Mouse (Mus musculus): ENCODE measurements at regions not wholly inside any gene's neighbourhood (a gene's known extent, or its start where the extent isn't known, plus 50 kb on each side); places are given as distances from the start of the nearest gene placed in this dataset.

DNA sequence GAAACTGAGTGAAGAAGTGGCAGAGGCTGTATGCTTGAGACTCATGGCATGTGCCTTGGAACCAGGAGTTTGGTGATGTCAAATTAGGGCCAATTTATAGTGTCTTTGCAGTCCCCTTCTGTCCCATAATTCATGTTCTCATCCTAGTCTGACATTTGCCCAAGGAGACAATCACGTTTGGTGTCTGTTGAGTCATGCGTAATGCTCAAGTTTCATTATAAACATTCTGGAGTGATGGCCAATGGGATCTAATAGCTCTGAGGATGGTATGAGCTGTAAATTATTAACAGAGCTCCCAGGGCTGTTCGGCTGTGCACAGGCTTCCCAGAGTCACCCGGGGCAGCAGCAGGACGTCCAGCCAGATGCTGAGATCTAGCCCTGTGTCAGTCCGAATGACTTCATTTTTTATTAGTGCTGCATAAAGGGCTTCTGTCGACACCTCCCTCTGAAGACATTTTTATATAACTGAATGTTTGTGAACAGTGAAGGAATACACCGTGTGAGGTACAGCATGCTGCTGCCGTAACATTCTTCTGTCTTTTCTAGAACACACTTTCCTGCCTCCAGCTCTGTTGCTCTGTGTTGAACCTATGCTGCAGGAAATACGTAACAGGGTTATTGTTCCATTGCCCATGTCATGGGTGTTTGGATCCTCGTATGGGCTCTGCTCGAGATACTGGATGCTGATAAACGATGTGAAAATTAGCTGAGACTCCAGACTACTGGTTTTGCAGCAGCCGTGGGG lies 268.2 kb downstream of the Fam173b start:
- 78% methylated on average over 14 of the region's 14 CpGs for WGBS
- no peak overlapping the region for H3K9ac ChIP-seq
- H3K9me3 ChIP-seq = no peaks in the 10 kb centered on the region
- no peaks in the 10 kb centered on the region for H3K4me1 ChIP-seq
- H3K36me3 ChIP-seq (replicated peaks) = no peaks in the 10 kb centered on the region
- no peaks in the 10 kb centered on the region for H3K27me3 ChIP-seq
- H3K4me2 ChIP-seq = no peak overlapping the region
- no peak overlapping the region for H3K27ac ChIP-seq
- ATAC-seq (ENCODE audit: low FRiP score) = no peak
- H3K4me3 ChIP-seq (replicated peaks) = no peak overlapping the region

DNA sequence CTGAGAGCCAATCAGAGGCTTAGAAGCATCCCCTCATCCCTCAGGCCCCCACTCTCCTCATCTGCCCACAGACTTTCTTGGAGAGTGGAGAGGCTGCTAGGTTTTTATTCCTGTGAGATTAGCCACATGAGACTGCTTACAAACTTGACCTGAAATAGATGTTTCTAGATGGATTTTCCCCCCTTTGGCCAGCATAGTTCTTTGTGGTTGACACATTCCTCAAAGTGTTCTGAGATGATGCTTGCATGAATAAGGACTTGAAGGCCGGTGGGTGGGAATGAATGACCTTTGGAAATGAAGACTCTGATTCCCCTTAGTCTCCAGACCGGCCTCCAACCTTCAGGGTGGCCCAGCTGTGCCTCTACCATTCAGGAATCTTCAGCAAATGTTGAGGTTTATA lies 273.8 kb downstream of the Fam173b start:
- Histone ChIP-seq H3K27ac (no peak overlapping the region), H3K9ac (no peak overlapping the region), H3K4me3 (replicated peaks) (no peak overlapping the region), H3K4me2 (no peak overlapping the region), H3K4me1 (no peaks in the 10 kb centered on the region), H3K36me3 (replicated peaks) (no peaks in the 10 kb centered on the region), H3K9me3 (no peaks in the 10 kb centered on the region), H3K27me3 (no peaks in the 10 kb centered on the region)
- 90% methylated on average over 2 of the region's 2 CpGs for WGBS
- no peak for ATAC-seq (ENCODE audit: low FRiP score)

- Histone ChIP-seq H3K9me3 (no peaks in the 10 kb centered on the region), H3K4me2 (no peak overlapping the region), H3K27ac (no peak overlapping the region), H3K27me3 (no peaks in the 10 kb centered on the region), H3K4me1 (no peaks in the 10 kb centered on the region), H3K36me3 (replicated peaks) (no peaks in the 10 kb centered on the region), H3K9ac (no peak overlapping the region), H3K4me3 (replicated peaks) (no peak overlapping the region)
- WGBS = 95% methylated on average over 9 of the region's 9 CpGs
- no peak for ATAC-seq (ENCODE audit: low FRiP score)
Observed at GRCm38 (mm10) chr15:31880479-31880878, 278.8 kb downstream of the Fam173b start.

GRCm38 (mm10) chr15:31882331-31882730 lies 280.7 kb downstream of the Fam173b start:
- H3K27ac ChIP-seq = no peak overlapping the region
- no peaks in the 10 kb centered on the region for H3K27me3 ChIP-seq
- no peak overlapping the region for H3K4me3 ChIP-seq (replicated peaks)
- WGBS = 75% methylated on average over 5 of the region's 5 CpGs
- no peak overlapping the region for H3K9ac ChIP-seq
- H3K36me3 ChIP-seq (replicated peaks) = no peaks in the 10 kb centered on the region
- no peaks in the 10 kb centered on the region for H3K9me3 ChIP-seq
- no peak overlapping the region for H3K4me2 ChIP-seq
- no peaks in the 10 kb centered on the region for H3K4me1 ChIP-seq
- ATAC-seq (ENCODE audit: low FRiP score) = no peak

- Histone ChIP-seq H3K4me3 (replicated peaks) (no peak overlapping the region), H3K9ac (no peak overlapping the region), H3K4me1 (no peaks in the 10 kb centered on the region), H3K27me3 (no peaks in the 10 kb centered on the region), H3K36me3 (replicated peaks) (no peaks in the 10 kb centered on the region), H3K27ac (no peak overlapping the region), H3K9me3 (no peaks in the 10 kb centered on the region), H3K4me2 (no peak overlapping the region)
- no peak for ATAC-seq (ENCODE audit: low FRiP score)
- 85% methylated on average over 9 of the region's 9 CpGs for WGBS
Observed at GRCm38 (mm10) chr15:31883516-31883915, 281.9 kb downstream of the Fam173b start.

DNA sequence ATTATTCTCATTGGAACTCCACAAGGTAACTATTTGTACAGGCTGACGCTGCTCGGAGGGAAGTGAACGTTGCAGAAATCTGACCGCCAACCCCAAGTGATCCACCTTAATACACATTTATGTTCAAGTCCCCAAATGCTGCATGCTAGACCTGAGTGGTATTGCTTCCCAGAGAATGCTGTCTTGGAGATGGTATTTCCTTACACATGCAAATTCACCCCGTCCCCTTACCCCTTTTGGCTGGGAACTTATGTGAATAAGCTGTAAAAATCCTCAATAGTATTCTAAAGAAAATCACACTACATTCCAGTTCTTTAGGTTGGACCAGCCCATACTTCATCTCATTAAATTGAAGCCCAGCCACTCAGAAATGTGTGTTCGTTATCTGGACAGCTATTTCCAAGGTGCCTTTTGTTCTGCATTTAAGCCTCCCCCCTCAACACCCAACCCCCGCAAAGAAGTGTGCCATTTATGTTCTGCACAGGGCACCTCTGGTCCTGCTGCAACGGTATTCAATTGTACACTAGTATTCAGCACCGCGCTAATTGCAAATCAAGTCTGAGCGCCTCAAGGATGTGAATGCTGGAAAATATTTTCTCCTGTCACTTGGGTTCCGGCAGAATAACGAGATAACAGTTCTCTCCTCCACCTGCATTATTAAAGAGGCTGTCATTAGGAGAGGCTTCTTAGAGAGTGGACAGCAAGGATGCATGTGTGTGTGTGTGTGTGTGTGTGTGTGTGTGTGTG lies 278.0 kb upstream of the Tas2r119 start:
- 28% methylated on average over 13 of the region's 13 CpGs for WGBS
- Histone ChIP-seq H3K27me3 (no peaks in the 10 kb centered on the region), H3K4me3 (replicated peaks) (no peak overlapping the region), H3K4me2 (peak overlapping the region; percentile 27; the same call in 1 of the 2 replicates), H3K9ac (no peak overlapping the region), H3K36me3 (replicated peaks) (no peaks in the 10 kb centered on the region), H3K4me1 (peaks cover 8% of the 10 kb centered on the region), H3K27ac (peak overlapping the region; percentile 51), H3K9me3 (no peaks in the 10 kb centered on the region)
- ATAC-seq (ENCODE audit: low FRiP score) = peak; percentile 91

GRCm38 (mm10) chr15:31900325-31900724 lies 276.8 kb upstream of the Tas2r119 start:
- Histone ChIP-seq H3K4me2 (no peak overlapping the region), H3K4me3 (replicated peaks) (no peak overlapping the region), H3K27ac (0 out of 2 replicates have a peak overlapping the region, but pooled peaks have one; percentile 13), H3K9ac (no peak overlapping the region), H3K36me3 (replicated peaks) (no peaks in the 10 kb centered on the region), H3K9me3 (no peaks in the 10 kb centered on the region), H3K4me1 (peaks cover 8% of the 10 kb centered on the region), H3K27me3 (no peaks in the 10 kb centered on the region)
- 67% methylated on average over 4 of the region's 4 CpGs for WGBS
- ATAC-seq (ENCODE audit: low FRiP score) = no peak

DNA sequence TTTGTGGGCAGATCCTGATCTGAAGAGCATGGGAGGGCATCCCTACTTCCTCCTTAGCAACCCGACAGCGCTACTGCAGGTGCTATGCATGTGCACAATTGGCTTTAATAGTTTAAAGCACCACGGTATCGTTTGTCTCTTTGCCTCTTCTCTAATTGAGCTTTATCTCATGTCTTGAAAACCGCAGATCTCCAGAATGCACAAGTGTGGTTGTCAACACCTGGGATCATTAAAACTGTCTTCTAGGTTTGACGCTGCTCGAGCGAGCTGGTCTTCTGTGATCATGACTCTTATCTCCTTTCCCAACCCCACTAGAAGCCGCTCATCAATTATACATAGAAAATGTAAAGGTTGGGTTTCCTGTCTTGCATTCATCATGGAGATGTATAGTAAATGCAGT lies 268.7 kb upstream of the Tas2r119 start:
- ATAC-seq (ENCODE audit: low FRiP score) = no peak
- H3K36me3 ChIP-seq (replicated peaks) = no peaks in the 10 kb centered on the region
- H3K9me3 ChIP-seq = no peaks in the 10 kb centered on the region
- 91% methylated on average over 9 of the region's 9 CpGs for WGBS
- H3K4me3 ChIP-seq (replicated peaks) = no peak overlapping the region
- no peak overlapping the region for H3K4me2 ChIP-seq
- H3K4me1 ChIP-seq = no peaks in the 10 kb centered on the region
- H3K27me3 ChIP-seq = no peaks in the 10 kb centered on the region
- H3K27ac ChIP-seq = no peak overlapping the region
- no peak overlapping the region for H3K9ac ChIP-seq

- Histone ChIP-seq H3K4me3 (replicated peaks) (no peak overlapping the region), H3K9me3 (no peaks in the 10 kb centered on the region), H3K4me2 (no peak overlapping the region), H3K36me3 (replicated peaks) (no peaks in the 10 kb centered on the region), H3K9ac (no peak overlapping the region), H3K27ac (no peak overlapping the region), H3K4me1 (no peaks in the 10 kb centered on the region), H3K27me3 (no peaks in the 10 kb centered on the region)
- no peak for ATAC-seq (ENCODE audit: low FRiP score)
- WGBS = 93% methylated on average over 3 of the region's 3 CpGs
Observed at GRCm38 (mm10) chr15:31911978-31912377, 265.1 kb upstream of the Tas2r119 start.

- Histone ChIP-seq H3K36me3 (replicated peaks) (no peaks in the 10 kb centered on the region), H3K4me1 (no peaks in the 10 kb centered on the region), H3K27ac (no peak overlapping the region), H3K9me3 (peaks cover 3% of the 10 kb centered on the region; the same call in 1 of the 2 replicates), H3K9ac (no peak overlapping the region), H3K4me2 (no peak overlapping the region), H3K4me3 (replicated peaks) (no peak overlapping the region), H3K27me3 (no peaks in the 10 kb centered on the region)
- WGBS = 82% methylated on average over 3 of the region's 3 CpGs
- no peak for ATAC-seq (ENCODE audit: low FRiP score)
Observed at GRCm38 (mm10) chr15:31921485-31921884, 255.6 kb upstream of the Tas2r119 start.

- Histone ChIP-seq H3K36me3 (replicated peaks) (no peaks in the 10 kb centered on the region), H3K27ac (no peak overlapping the region), H3K4me2 (no peak overlapping the region), H3K4me1 (no peaks in the 10 kb centered on the region), H3K27me3 (no peaks in the 10 kb centered on the region), H3K9ac (no peak overlapping the region), H3K9me3 (no peaks in the 10 kb centered on the region), H3K4me3 (replicated peaks) (no peak overlapping the region)
- 92% methylated on average over 4 of the region's 4 CpGs for WGBS
- ATAC-seq (ENCODE audit: low FRiP score) = no peak
Observed at GRCm38 (mm10) chr15:31960301-31960700, 216.8 kb upstream of the Tas2r119 start.

- H3K9me3 ChIP-seq = no peaks in the 10 kb centered on the region
- H3K4me2 ChIP-seq = no peak overlapping the region
- H3K4me3 ChIP-seq (replicated peaks) = no peak overlapping the region
- ATAC-seq (ENCODE audit: low FRiP score) = no peak
- H3K9ac ChIP-seq = no peak overlapping the region
- WGBS = 68% methylated on average over 2 of the region's 2 CpGs
- no peaks in the 10 kb centered on the region for H3K4me1 ChIP-seq
- H3K36me3 ChIP-seq (replicated peaks) = no peaks in the 10 kb centered on the region
- no peaks in the 10 kb centered on the region for H3K27me3 ChIP-seq
- H3K27ac ChIP-seq = no peak overlapping the region
Observed at GRCm38 (mm10) chr15:31961963-31962362, 215.1 kb upstream of the Tas2r119 start.

GRCm38 (mm10) chr15:31964911-31965310 lies 212.2 kb upstream of the Tas2r119 start:
- H3K9me3 ChIP-seq = no peaks in the 10 kb centered on the region
- no peak overlapping the region for H3K9ac ChIP-seq
- ATAC-seq (ENCODE audit: low FRiP score) = no peak
- no peaks in the 10 kb centered on the region for H3K27me3 ChIP-seq
- H3K36me3 ChIP-seq (replicated peaks) = no peaks in the 10 kb centered on the region
- 98% methylated on average over 6 of the region's 6 CpGs for WGBS
- no peaks in the 10 kb centered on the region for H3K4me1 ChIP-seq
- H3K4me3 ChIP-seq (replicated peaks) = no peak overlapping the region
- no peak overlapping the region for H3K27ac ChIP-seq
- H3K4me2 ChIP-seq = no peak overlapping the region
